Mouse (Mus musculus) bone marrow macrophage, adult 2 months (primary cell): ENCODE data around the gene Grid1.

Experiments used
- CTCF ChIP-seq: IDR thresholded peaks from 2 replicates; pipeline ENCODE4 v1.5.1; 2012; ENCODE audit warnings: low read depth, mild to moderate bottlenecking, low read length, moderate library complexity
- POLR2A ChIP-seq: IDR thresholded peaks from 2 replicates; pipeline ENCODE4 v1.6.1; 2012; ENCODE audit warnings: mild to moderate bottlenecking, low read depth, low read length, borderline replicate concordance

DNA sequence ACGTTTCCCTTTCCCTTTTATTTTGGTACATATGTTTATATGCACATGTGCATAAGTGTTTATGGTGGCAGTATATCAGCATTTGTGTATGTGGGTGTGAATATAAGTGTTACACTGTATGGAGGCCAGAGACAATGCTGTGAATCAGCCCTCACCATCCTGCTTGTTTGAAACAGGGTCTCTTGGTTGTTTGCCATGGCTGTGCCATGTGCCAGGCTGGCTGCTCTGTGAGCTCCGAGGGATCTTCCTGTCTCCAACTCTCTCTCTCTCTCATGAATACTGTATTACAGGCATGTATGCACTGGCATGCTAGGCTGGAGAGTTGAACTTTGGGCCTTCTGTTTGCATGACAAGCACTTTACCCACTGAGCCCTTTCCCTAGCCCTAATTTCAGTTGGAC lies 315.1 kb downstream of the Grid1 start:
- TF ChIP-seq CTCF (no peak), POLR2A (no peak)
